Mouse (Mus musculus): Measurements from ENCODE around the gene 4933414I15Rik. TPM values are rescaled to one million over a fixed set of nuclear protein-coding genes. Genes with fewer than 3 reads are reported as not detected.

The 4933414I15Rik gene
- total RNA-seq, 2 experiments from 2014 or later = not detected

Other genes with a start within 250 kb of the 4933414I15Rik start
- 0.02 and 0.18 TPM in 2 replicates for gene Zfp354c, start 116.0 kb downstream of the 4933414I15Rik start, total RNA-seq (2015)
- gene Zfp354c, start 116.0 kb downstream of the 4933414I15Rik start, total RNA-seq (2017) = 0.04 and 0.33 TPM in 2 replicates
- not detected in 2 replicates for gene Zfp879, start 102.2 kb downstream of the 4933414I15Rik start, total RNA-seq (2015)
- gene Zfp879, start 102.2 kb downstream of the 4933414I15Rik start, total RNA-seq (2017) = not detected in 2 replicates
- 0.73 and 1.9 TPM in 2 replicates for gene Grm6, start 93.1 kb downstream of the 4933414I15Rik start, total RNA-seq (2015)
- 0.11 and 0.89 TPM in 2 replicates for gene Grm6, start 93.1 kb downstream of the 4933414I15Rik start, total RNA-seq (2017)
- gene Zfp454, start 56.1 kb downstream of the 4933414I15Rik start, total RNA-seq (2015) = not detected in 2 replicates
- not detected in 2 replicates for gene Zfp454, start 56.1 kb downstream of the 4933414I15Rik start, total RNA-seq (2017)
- 0.11 and 0.80 TPM in 2 replicates for gene Zfp2, start 27.6 kb downstream of the 4933414I15Rik start, total RNA-seq (2015)
- not detected in 2 replicates for gene Zfp2, start 27.6 kb downstream of the 4933414I15Rik start, total RNA-seq (2017)
- not detected in 2 replicates for gene Zfp354b, start 12.1 kb downstream of the 4933414I15Rik start, total RNA-seq (2015)
- gene Zfp354b, start 12.1 kb downstream of the 4933414I15Rik start, total RNA-seq (2017) = 0.16 TPM in 1 of 2 replicates, not detected in the other
- gene Prop1, start 10.0 kb upstream of the 4933414I15Rik start, total RNA-seq (2015) = not detected in 2 replicates
- gene Prop1, start 10.0 kb upstream of the 4933414I15Rik start, total RNA-seq (2017) = not detected in 2 replicates
- not detected in 2 replicates for gene Olfr1378, start 22.8 kb upstream of the 4933414I15Rik start, total RNA-seq (2015)
- not detected in 2 replicates for gene Olfr1378, start 22.8 kb upstream of the 4933414I15Rik start, total RNA-seq (2017)
- gene Olfr1377, start 38.2 kb upstream of the 4933414I15Rik start, total RNA-seq (2015) = not detected in 2 replicates
- not detected in 2 replicates for gene Olfr1377, start 38.2 kb upstream of the 4933414I15Rik start, total RNA-seq (2017)
- gene Olfr51, start 59.8 kb upstream of the 4933414I15Rik start, total RNA-seq (2015) = not detected in 2 replicates
- not detected in 2 replicates for gene Olfr51, start 59.8 kb upstream of the 4933414I15Rik start, total RNA-seq (2017)
- gene Olfr54, start 70.5 kb upstream of the 4933414I15Rik start, total RNA-seq (2015) = not detected in 2 replicates
- gene Olfr54, start 70.5 kb upstream of the 4933414I15Rik start, total RNA-seq (2017) = 0.18 TPM in 1 of 2 replicates, not detected in the other
- gene Olfr1375, start 104.3 kb upstream of the 4933414I15Rik start, total RNA-seq (2015) = not detected in 2 replicates
- gene Olfr1375, start 104.3 kb upstream of the 4933414I15Rik start, total RNA-seq (2017) = not detected in 2 replicates
- gene Zfp354a, start 115.5 kb upstream of the 4933414I15Rik start, total RNA-seq (2015) = not detected in 2 replicates
- gene Zfp354a, start 115.5 kb upstream of the 4933414I15Rik start, total RNA-seq (2017) = 0.22 TPM in 1 of 2 replicates, not detected in the other